Mouse (Mus musculus) olfactory bulb, adult 2 months (tissue): ENCODE results near the gene Sdk2.

Source experiments
- CTCF ChIP-seq: fragments of 200-500 bp; IDR thresholded peaks from 2 replicates; pipeline ENCODE4 v1.5.1; 2012; ENCODE audit warnings: low read depth, mild to moderate bottlenecking, low read length, moderate library complexity; ENCODE audit not compliant: insufficient read depth
- POLR2A ChIP-seq: fragments of 200-500 bp; IDR thresholded peaks from 2 replicates; pipeline ENCODE4 v1.6.1; 2012; ENCODE audit warnings: mild to moderate bottlenecking, low read depth, low read length, moderate library complexity; ENCODE audit not compliant: insufficient read depth

GRCm38 (mm10) chr11:114028021-114028420, 38.8 kb downstream of the Sdk2 start:
- TF ChIP-seq CTCF (no peak), POLR2A (no peak)
